Mouse (Mus musculus): ENCODE measurements around the gene S100a6. TPM values are rescaled to one million over a fixed set of nuclear protein-coding genes. Genes with fewer than 3 reads are reported as not detected.

The S100a6 gene
- polyA plus RNA-seq, 1 experiment from 2014 or later = 449 TPM

DNA sequence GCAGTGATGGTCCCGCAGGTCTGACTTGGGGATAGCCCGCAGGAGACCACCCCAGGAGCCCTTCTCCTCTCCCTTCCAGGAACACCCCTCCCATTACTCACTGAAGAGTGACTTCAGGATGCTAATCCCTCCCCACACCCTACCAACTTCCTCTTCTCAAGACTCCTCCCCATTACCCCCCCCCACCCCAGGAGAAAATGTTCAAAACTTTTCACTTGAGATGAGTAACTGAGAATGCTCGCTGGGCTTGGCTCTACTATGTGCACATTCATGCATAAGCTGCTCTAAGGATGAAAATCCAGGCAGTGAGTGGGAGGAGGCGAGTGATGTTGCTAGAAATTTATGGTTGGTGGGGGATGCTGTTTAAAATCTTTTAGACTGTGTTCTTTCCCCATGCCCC is 621 bp upstream of the S100a6 start:
- ATAC-seq (ENCODE audit: insufficient number of reproducible peaks, low FRiP score, low TSS enrichment, low read depth) = no peak
- no peaks in the 10 kb centered on the region for H3K36me3 ChIP-seq
- H3K27ac ChIP-seq (replicated peaks) = 0 out of 2 replicates have a peak overlapping the region, but pooled peaks have one; percentile 44
- no peak overlapping the region for H3K4me2 ChIP-seq (replicated peaks)
- H3K9ac ChIP-seq = no peak overlapping the region
- WGBS = 59% methylated on average over 4 of the region's 4 CpGs
- H3K27me3 ChIP-seq = no peaks in the 10 kb centered on the region
- no peak overlapping the region for H3K4me3 ChIP-seq (replicated peaks)
- no peaks in the 10 kb centered on the region for H3K9me3 ChIP-seq (replicated peaks)
- H3K4me1 ChIP-seq = peaks cover 40% of the 10 kb centered on the region

DNA sequence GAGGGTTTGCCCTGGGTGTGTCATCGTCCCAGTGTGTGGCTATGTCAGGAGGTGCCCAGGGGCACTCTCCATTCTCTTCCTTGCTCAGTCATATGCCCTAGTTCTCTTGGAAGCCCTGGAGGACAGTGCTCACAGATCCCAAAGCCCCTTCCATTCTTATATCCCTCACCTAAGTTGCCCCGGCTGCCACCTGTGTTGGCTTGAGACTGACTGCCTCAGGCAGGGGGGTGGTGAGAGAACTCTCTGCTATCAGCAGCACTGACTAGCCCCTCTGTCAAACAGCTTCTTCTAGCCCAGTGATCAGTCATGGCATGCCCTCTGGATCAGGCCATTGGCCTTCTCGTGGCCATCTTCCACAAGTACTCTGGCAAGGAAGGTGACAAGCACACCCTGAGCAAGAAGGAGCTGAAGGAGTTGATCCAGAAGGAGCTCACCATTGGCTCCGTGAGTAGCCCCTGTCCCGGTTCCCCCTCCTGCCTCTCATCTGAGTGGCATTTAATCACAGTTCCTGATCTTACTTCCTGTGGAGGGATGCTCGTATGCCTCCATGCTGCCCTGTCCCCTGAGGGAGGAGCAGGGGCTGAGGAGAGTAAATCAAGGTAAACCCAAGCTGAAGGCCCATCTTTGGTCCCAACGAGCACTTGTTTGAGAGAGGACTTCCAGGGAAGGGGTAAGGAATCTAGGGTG is 922 bp downstream of the S100a6 start:
- Histone ChIP-seq H3K4me3 (replicated peaks) (peak overlapping the region; percentile 44), H3K4me2 (replicated peaks) (peak overlapping the region; percentile 74), H3K4me1 (peaks cover 35% of the 10 kb centered on the region), H3K9ac (no peak overlapping the region), H3K27me3 (no peaks in the 10 kb centered on the region), H3K36me3 (no peaks in the 10 kb centered on the region), H3K9me3 (replicated peaks) (no peaks in the 10 kb centered on the region), H3K27ac (replicated peaks) (peak overlapping the region; percentile 44; the same call in 1 of the 2 replicates)
- no peak for ATAC-seq (ENCODE audit: insufficient number of reproducible peaks, low FRiP score, low TSS enrichment, low read depth)
- WGBS = 47% methylated on average over 7 of the region's 7 CpGs

DNA sequence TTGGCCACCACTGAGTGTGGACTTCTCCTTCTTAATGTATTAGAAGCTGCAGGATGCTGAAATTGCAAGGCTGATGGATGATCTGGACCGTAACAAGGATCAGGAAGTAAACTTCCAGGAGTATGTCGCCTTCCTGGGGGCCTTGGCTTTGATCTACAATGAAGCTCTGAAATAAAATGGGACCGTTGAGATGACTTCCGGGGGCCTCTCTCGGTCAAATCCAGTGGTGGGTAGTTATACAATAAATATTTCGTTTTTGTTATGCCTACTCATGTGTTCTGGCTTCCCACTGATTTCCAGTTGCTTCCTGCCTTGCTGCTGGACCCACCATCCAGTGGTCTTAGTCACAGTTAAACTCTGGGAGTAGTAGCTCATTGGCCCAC is 1.5 kb downstream of the S100a6 start:
- Histone ChIP-seq H3K4me2 (replicated peaks) (peak overlapping the region; percentile 74), H3K9me3 (replicated peaks) (no peaks in the 10 kb centered on the region), H3K36me3 (no peaks in the 10 kb centered on the region), H3K27ac (replicated peaks) (no peak overlapping the region), H3K9ac (no peak overlapping the region), H3K27me3 (no peaks in the 10 kb centered on the region), H3K4me1 (peaks cover 35% of the 10 kb centered on the region), H3K4me3 (replicated peaks) (peak overlapping the region; percentile 44)
- no peak for ATAC-seq (ENCODE audit: insufficient number of reproducible peaks, low FRiP score, low TSS enrichment, low read depth)
- 85% methylated on average over 6 of the region's 6 CpGs for WGBS

DNA sequence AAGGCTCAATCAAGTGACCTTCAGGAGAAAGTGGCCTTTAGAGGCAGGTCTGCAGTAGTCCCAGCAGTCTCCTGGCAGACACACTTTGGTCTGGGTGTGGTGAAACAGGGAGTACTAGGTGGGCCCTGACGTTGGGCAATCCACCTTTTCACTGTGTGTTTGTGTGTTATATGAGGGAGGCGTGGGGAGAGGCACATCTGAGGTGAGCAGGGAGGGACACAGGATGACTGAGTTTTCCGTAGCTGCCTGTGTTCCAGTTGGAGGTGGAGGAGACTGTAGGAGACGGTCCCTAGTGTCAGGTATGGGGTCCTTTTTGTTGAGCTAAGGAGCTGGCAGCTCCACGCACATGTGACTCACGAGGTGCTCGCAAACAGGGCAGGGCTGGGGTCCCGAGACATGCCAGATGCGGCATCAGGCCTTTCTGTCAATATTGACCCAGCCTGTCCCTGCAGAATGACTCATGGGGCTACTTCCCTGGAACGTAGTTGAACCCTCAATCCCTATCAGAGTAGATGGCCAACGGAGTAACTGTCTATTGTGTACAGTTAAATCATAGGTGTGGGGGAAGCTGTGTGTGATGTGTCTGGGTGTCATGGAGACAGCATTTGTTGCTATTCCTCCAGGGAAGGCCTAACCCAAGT is 2.0 kb downstream of the S100a6 start:
- no peaks in the 10 kb centered on the region for H3K9me3 ChIP-seq (replicated peaks)
- peak overlapping the region; percentile 44; the same call in 1 of the 2 replicates for H3K4me3 ChIP-seq (replicated peaks)
- peaks cover 35% of the 10 kb centered on the region for H3K4me1 ChIP-seq
- 0 out of 2 replicates have a peak, but pooled peaks have one; percentile 8 for ATAC-seq (ENCODE audit: insufficient number of reproducible peaks, low FRiP score, low TSS enrichment, low read depth)
- 77% methylated on average over 11 of the region's 11 CpGs for WGBS
- H3K27me3 ChIP-seq = no peaks in the 10 kb centered on the region
- no peak overlapping the region for H3K9ac ChIP-seq
- H3K4me2 ChIP-seq (replicated peaks) = peak overlapping the region; percentile 74
- no peak overlapping the region for H3K27ac ChIP-seq (replicated peaks)
- no peaks in the 10 kb centered on the region for H3K36me3 ChIP-seq

DNA sequence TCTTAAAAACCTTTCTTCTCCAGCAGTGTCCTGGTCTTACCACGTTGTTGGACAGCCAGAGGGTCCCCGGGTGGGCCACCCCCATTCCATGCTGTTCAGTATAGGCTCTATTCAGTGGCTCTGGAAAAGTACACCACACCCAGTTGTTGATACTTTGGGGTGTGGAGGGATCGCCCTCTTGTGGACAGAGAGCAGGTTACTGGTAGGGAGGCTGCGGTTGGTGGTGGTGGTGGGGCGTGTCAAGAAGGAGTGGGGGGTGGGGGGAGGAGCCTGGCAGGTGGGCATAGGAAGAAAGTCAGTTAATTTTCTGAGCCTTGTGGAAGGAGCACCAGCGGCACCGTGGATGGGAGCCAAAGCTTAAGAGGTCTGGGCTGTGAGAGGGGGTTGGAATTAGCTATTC is 2.7 kb downstream of the S100a6 start:
- Histone ChIP-seq H3K36me3 (no peaks in the 10 kb centered on the region), H3K4me3 (replicated peaks) (no peak overlapping the region), H3K9ac (no peak overlapping the region), H3K27me3 (no peaks in the 10 kb centered on the region), H3K27ac (replicated peaks) (no peak overlapping the region), H3K4me1 (peaks cover 35% of the 10 kb centered on the region), H3K9me3 (replicated peaks) (no peaks in the 10 kb centered on the region), H3K4me2 (replicated peaks) (peak overlapping the region; percentile 74)
- peak; percentile 71 for ATAC-seq (ENCODE audit: insufficient number of reproducible peaks, low FRiP score, low TSS enrichment, low read depth)
- 5% methylated on average over 7 of the region's 7 CpGs for WGBS

DNA sequence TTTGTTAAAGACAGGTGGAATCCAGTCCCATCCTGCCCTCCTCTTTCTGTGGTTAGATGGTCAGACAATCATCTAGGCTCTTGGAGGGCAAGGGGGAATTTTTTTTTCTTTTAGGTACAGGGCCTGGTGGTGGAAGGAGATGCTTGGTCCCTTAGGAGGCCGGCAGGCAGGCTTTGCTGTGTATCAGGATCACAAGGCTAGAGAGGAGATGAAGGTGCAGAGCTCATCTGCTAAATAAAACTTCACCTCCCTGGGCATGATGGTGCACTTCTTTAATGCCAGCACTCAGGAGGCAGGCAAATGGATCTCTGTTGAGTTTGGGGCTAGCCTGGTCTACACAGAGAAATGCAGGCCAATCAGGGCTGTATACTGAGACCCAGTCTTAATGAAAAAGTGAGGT is 3.2 kb downstream of the S100a6 start:
- Histone ChIP-seq H3K27me3 (no peaks in the 10 kb centered on the region), H3K27ac (replicated peaks) (no peak overlapping the region), H3K4me3 (replicated peaks) (no peak overlapping the region), H3K9me3 (replicated peaks) (no peaks in the 10 kb centered on the region), H3K36me3 (no peaks in the 10 kb centered on the region), H3K9ac (no peak overlapping the region), H3K4me1 (peaks cover 35% of the 10 kb centered on the region), H3K4me2 (replicated peaks) (0 out of 2 replicates have a peak overlapping the region, but pooled peaks have one; percentile 74)
- WGBS = 75% methylated on average over 1 of the region's 1 CpGs
- no peak for ATAC-seq (ENCODE audit: insufficient number of reproducible peaks, low FRiP score, low TSS enrichment, low read depth)

DNA sequence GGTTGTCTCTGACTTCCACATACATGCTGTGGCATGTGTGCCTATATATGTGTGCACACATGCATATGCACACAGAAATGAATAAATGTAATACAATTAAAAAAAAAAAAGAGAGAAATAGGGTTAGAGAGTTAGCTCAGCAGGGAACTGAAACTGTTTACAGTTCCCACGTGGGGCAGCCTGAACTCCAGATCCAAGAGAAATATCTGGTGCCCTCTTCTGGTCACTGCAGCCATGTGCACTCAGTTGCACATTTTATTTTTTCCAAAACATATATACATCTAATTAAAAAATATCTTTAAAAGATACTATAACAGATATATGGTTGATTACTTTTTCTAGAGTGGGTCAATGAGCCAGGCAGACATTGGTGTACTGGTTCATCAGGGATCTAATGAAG is 4.9 kb downstream of the S100a6 start:
- no peak for ATAC-seq (ENCODE audit: insufficient number of reproducible peaks, low FRiP score, low TSS enrichment, low read depth)
- no peak overlapping the region for H3K9ac ChIP-seq
- 15% methylated on average over 1 of the region's 1 CpGs for WGBS
- no peak overlapping the region for H3K4me3 ChIP-seq (replicated peaks)
- no peaks in the 10 kb centered on the region for H3K27me3 ChIP-seq
- no peaks in the 10 kb centered on the region for H3K36me3 ChIP-seq
- H3K27ac ChIP-seq (replicated peaks) = no peak overlapping the region
- no peak overlapping the region for H3K4me2 ChIP-seq (replicated peaks)
- no peaks in the 10 kb centered on the region for H3K9me3 ChIP-seq (replicated peaks)
- peaks cover 29% of the 10 kb centered on the region for H3K4me1 ChIP-seq

DNA sequence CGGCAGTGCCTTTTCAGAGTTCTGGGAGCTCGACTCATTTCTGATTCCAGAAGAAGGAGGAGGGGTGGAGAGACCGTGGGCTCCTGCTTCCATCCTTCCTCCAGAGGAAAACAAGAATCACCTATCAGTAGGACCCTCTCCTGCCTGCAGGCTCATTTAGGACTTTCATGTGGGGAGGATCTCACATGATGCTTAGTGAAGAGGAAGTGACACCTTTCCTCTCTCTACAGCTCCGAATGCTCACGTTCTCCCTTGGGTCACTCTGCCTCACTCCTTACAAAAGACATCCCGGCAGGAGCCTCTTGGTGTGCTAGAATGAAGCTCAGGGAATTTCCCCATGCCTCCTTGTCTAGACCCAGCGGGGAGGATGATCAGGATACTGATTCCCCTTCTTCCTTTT is 8.9 kb downstream of the S100a6 start:
- no peak for ATAC-seq (ENCODE audit: insufficient number of reproducible peaks, low FRiP score, low TSS enrichment, low read depth)
- Histone ChIP-seq H3K4me3 (replicated peaks) (no peak overlapping the region), H3K9me3 (replicated peaks) (no peaks in the 10 kb centered on the region), H3K27ac (replicated peaks) (no peak overlapping the region), H3K36me3 (no peaks in the 10 kb centered on the region), H3K4me2 (replicated peaks) (no peak overlapping the region), H3K4me1 (peaks cover 16% of the 10 kb centered on the region), H3K27me3 (no peaks in the 10 kb centered on the region), H3K9ac (no peak overlapping the region)
- WGBS = 57% methylated on average over 7 of the region's 7 CpGs

DNA sequence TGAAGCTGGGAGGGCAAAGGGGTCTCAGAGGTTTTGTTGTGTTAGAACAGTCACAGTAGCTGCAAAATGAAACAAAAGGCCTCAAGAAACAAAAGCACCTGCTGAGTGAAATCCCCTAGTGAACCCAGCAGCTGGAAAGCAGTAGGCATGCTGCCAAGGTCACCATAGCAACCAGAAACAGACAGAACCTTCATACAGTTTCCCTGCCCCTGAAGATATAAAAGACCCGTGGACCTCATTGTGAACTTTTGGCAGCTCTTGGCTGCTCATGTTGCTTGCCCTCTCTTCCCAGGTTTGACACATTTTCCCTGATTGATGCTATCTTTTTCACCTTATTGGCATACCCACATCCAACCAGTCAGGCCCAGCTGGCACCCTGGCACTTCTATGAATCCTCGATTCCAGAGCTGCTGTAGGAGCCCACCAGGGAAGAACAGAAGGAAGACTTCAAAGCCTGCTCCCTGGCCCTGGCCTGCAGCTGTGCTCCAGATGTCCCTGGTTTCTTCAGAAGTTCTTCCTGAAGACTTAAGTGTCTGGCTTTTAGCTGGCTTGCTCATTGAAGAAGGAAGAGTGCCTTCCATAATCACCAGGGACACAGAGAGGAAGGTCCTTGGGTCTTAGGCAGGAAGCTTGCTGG is 10.9 kb downstream of the S100a6 start:
- H3K4me3 ChIP-seq (replicated peaks) = no peak overlapping the region
- no peak overlapping the region for H3K4me2 ChIP-seq (replicated peaks)
- H3K9ac ChIP-seq = no peak overlapping the region
- H3K27ac ChIP-seq (replicated peaks) = no peak overlapping the region; the same call in 1 of the 2 replicates
- 7% methylated on average over 2 of the region's 2 CpGs for WGBS
- peak; percentile 44; the same call in 1 of the 2 replicates for ATAC-seq (ENCODE audit: insufficient number of reproducible peaks, low FRiP score, low TSS enrichment, low read depth)
- H3K27me3 ChIP-seq = no peaks in the 10 kb centered on the region
- H3K9me3 ChIP-seq (replicated peaks) = no peaks in the 10 kb centered on the region
- peaks cover 16% of the 10 kb centered on the region for H3K4me1 ChIP-seq
- H3K36me3 ChIP-seq = no peaks in the 10 kb centered on the region

DNA sequence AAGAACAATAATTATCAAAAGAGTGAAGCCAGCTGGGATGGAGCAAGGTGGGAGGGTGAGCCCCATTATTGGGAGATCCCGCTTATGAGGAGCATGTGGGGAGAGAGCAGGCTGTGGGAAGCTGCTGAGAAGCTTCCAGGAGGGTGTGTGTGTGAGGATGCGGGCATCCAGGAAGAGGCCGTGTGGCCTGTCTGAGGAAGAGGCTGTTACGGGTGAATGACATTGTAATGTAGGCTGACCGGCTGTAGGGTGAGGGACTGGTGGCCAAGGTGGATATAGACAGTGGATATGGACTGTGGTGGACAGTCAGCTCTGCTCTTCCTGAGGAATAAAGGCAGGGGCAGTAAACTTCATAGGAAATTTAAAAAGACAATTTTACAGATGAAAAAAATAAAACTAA is 12.8 kb downstream of the S100a6 start:
- H3K27ac ChIP-seq (replicated peaks) = no peak overlapping the region
- H3K9ac ChIP-seq = no peak overlapping the region
- no peaks in the 10 kb centered on the region for H3K36me3 ChIP-seq
- WGBS = 73% methylated on average over 5 of the region's 5 CpGs
- no peak for ATAC-seq (ENCODE audit: insufficient number of reproducible peaks, low FRiP score, low TSS enrichment, low read depth)
- H3K27me3 ChIP-seq = no peaks in the 10 kb centered on the region
- no peak overlapping the region for H3K4me3 ChIP-seq (replicated peaks)
- no peak overlapping the region for H3K4me2 ChIP-seq (replicated peaks)
- H3K9me3 ChIP-seq (replicated peaks) = no peaks in the 10 kb centered on the region
- peaks cover 16% of the 10 kb centered on the region for H3K4me1 ChIP-seq

DNA sequence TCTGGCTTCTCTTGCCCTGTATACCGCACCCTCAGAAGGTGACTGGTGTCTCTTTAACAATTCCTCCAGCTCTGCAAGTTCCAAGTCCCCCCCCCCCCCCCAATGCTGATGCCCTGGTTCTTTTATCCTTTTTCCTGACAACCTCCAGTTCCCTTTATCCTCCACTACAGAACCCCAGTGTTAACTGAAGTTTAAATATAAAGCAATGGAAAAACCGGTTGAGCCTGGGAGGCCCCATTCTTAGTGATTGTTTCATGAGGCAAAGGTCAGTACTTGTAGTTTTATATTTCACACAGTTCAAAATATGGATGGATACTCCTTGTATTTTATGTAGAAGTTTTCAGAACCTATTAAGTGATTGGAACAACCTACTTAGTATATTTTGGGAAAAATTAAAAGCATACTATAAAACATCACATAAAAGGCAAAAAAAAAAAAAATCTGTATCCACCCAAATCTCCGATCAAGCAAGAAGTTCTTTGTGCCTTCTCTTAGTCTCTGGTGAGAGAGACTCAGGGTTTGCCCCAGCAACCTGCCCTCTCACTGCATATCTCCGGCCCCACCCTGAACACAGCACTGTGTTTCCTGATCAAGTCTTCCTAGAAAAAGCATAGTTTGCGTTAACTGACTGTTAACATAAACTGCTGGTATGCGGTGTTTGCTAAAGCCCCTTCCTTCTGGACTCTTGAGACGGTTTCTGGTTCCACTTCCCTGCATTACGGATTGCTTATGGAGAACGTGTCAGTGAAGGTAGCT is 13.8 kb downstream of the S100a6 start:
- Histone ChIP-seq H3K27me3 (no peaks in the 10 kb centered on the region), H3K36me3 (no peaks in the 10 kb centered on the region), H3K9me3 (replicated peaks) (no peaks in the 10 kb centered on the region), H3K4me3 (replicated peaks) (no peak overlapping the region), H3K27ac (replicated peaks) (no peak overlapping the region), H3K4me2 (replicated peaks) (no peak overlapping the region), H3K4me1 (peaks cover 16% of the 10 kb centered on the region), H3K9ac (no peak overlapping the region)
- WGBS = 70% methylated on average over 9 of the region's 9 CpGs
- ATAC-seq (ENCODE audit: insufficient number of reproducible peaks, low FRiP score, low TSS enrichment, low read depth) = no peak

Measured in embryonic facial prominence, embryonic 15.5 days (tissue).